Mouse (Mus musculus): ENCODE measurements around the gene Mfsd6.

- TF ChIP-seq POLR2A (IDR thresholded peaks at IDR 0.05; ENCODE audit: insufficient read length, low read depth) (no peak), USF1 (IDR thresholded peaks at IDR 0.05; ENCODE audit: low read depth) (no peak), MAX (IDR thresholded peaks at IDR 0.05; ENCODE audit: low read depth) (no peak), E2F4 (IDR thresholded peaks at IDR 0.05; ENCODE audit: insufficient read depth) (no peak), MYOG (IDR thresholded peaks at IDR 0.05; ENCODE audit: control insufficient read depth in 1 of 3, insufficient read depth in 1 of 3, insufficient read length in 2 of 3, low read depth in 2 of 3) (no peak), TCF12 (IDR thresholded peaks at IDR 0.05; ENCODE audit: insufficient read depth, poor library complexity, severe bottlenecking) (no peak), CEBPB (IDR thresholded peaks at IDR 0.05; ENCODE audit: insufficient read depth, poor library complexity, severe bottlenecking) (no peak), TCF3 (IDR thresholded peaks at IDR 0.05; ENCODE audit: insufficient read length, low read depth) (no peak)
Measured at GRCm38 (mm10) chr1:52653366-52653765, 73.9 kb downstream of the Mfsd6 start.

Measured in myocyte (in vitro differentiated cells).